Mouse (Mus musculus) ES-Bruce4 (cell line): ENCODE data around the gene Ndufaf2. TPM values are rescaled to one million over a fixed set of nuclear protein-coding genes. Genes with fewer than 3 reads are reported as not detected.

ENCODE experiments used
- H3K27ac ChIP-seq: 2 replicates; pipeline ENCODE4 v1.5.1; 2012; ENCODE audit warnings: low read length, inconsistent platforms; ENCODE audit not compliant: insufficient read depth
- H3K27me3 ChIP-seq: 2 replicates; pipeline ENCODE4 v1.6.1; 2012; ENCODE audit warnings: mild to moderate bottlenecking, low read length, inconsistent platforms; ENCODE audit not compliant: control insufficient read depth, poor library complexity, insufficient read depth, severe bottlenecking
- H3K36me3 ChIP-seq: 2 replicates; pipeline ENCODE4 v1.6.1; 2012; ENCODE audit warnings: inconsistent platforms, mild to moderate bottlenecking, low read length, moderate library complexity; ENCODE audit not compliant: control insufficient read depth, poor library complexity, insufficient read depth, severe bottlenecking
- H3K4me1 ChIP-seq: one replicate; pipeline ENCODE4 v1.8.1; 2011; ENCODE audit warnings: low read length; ENCODE audit not compliant: control insufficient read depth, insufficient read depth
- H3K4me3 ChIP-seq: 2 replicates; pipeline ENCODE4 v1.5.1; 2011; ENCODE audit warnings: low read depth, mild to moderate bottlenecking, low read length
- H3K9ac ChIP-seq: 2 replicates; pipeline ENCODE4 v1.6.1; 2012; ENCODE audit warnings: low read depth, mild to moderate bottlenecking, inconsistent platforms; ENCODE audit not compliant: poor library complexity, severe bottlenecking
- H3K9me3 ChIP-seq: replicated peaks from 2 replicates; pipeline ENCODE4 v1.6.1; 2012; ENCODE audit warnings: mild to moderate bottlenecking, low read length, inconsistent platforms; ENCODE audit not compliant: control insufficient read depth, poor library complexity, insufficient read depth, severe bottlenecking
- CTCF ChIP-seq: IDR thresholded peaks from one replicate; pipeline ENCODE4 v1.8.1; 2011; ENCODE audit warnings: low read depth, low read length
- EP300 ChIP-seq: IDR thresholded peaks from 2 replicates; pipeline ENCODE4 v1.6.1; 2011; ENCODE audit warnings: low read depth, low read length; ENCODE audit not compliant: insufficient read depth
- POLR2A ChIP-seq: IDR thresholded peaks from one replicate; pipeline ENCODE4 v1.8.1; 2011; ENCODE audit warnings: low read length; ENCODE audit not compliant: insufficient read depth
- polyA plus RNA-seq: library from polyadenylated mRNA; stranded (reverse); fragments of >200 nt; gene quantifications from 2 replicates; pipeline ENCODE4 v1.2.4, GENCODE M21; 2011; ENCODE audit warnings: low read depth; ENCODE audit not compliant: missing spikeins, insufficient read depth, insufficient read length

The Ndufaf2 gene
- polyA plus RNA-seq, 1 experiment, result 103 TPM

DNA sequence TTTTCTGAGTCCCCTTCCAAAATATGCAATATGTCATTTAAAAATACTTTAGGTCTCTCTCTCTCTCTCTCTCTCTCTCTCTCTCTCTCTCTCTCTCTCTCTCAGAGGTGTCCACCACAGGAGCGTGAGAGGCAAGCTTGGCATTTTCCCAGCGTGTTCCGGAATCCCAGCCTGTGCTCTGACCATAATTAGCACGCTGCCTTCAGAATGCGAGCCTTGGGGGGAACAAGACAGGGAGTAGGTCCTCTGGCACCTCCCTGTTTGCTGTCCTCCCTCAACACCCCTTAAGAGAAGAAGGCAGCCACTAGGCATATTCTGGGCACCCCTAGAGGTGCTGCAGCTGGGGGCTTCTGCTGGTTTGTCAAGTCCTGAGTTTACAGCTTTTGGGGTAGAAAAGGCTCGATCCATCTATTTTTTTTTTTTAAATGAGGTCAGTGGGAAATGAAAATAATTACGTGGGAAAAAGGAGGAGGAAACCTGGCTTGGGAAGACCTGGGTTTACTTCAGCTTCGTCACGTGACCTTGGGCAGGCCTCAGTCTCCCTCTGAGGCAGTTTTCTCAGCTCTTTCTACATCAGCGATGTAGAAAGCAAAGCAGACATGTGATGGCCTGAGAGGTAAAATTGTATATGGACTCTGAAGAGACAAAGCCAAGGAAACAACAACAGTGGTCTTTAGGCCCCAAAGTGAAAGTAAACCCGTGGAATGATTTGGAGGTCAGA lies 187.8 kb downstream of the Ndufaf2 start:
- TF ChIP-seq POLR2A (no peak), CTCF (no peak), EP300 (no peak)
- Histone ChIP-seq H3K27me3 (no peaks in the 10 kb centered on the region), H3K4me1 (no peaks in the 10 kb centered on the region), H3K4me3 (no peak overlapping the region), H3K27ac (no peak overlapping the region), H3K9me3 (no peaks in the 10 kb centered on the region), H3K36me3 (no peaks in the 10 kb centered on the region), H3K9ac (no peak overlapping the region)

DNA sequence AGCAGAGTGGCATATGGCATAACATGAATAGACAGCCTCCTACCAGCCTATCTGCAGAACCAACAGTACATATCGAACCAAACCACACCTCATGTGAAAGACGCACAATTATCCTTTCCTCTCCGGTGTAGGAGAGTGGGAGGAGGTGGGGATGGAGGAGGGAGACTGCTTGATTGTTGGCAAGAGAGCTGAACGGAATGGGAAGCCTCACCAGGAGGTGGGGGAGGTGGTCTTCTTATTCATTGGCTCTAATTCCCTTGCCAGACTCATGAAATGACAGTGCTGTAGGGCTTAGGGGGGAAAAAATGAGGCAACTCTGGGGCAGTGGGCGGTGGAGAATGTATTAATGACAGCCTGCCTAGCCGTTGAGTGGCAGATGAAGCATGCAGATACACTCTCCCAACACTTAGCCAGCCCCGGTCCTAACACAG lies 188.4 kb downstream of the Ndufaf2 start:
- H3K4me1 ChIP-seq, result no peaks in the 10 kb centered on the region
- H3K27ac ChIP-seq, result no peak overlapping the region
- H3K9ac ChIP-seq, result no peak overlapping the region
- TF ChIP-seq CTCF (no peak), POLR2A (no peak), EP300 (no peak)
- H3K9me3 ChIP-seq, result no peaks in the 10 kb centered on the region
- H3K27me3 ChIP-seq, result no peaks in the 10 kb centered on the region
- no peak overlapping the region for H3K4me3 ChIP-seq
- no peaks in the 10 kb centered on the region for H3K36me3 ChIP-seq

DNA sequence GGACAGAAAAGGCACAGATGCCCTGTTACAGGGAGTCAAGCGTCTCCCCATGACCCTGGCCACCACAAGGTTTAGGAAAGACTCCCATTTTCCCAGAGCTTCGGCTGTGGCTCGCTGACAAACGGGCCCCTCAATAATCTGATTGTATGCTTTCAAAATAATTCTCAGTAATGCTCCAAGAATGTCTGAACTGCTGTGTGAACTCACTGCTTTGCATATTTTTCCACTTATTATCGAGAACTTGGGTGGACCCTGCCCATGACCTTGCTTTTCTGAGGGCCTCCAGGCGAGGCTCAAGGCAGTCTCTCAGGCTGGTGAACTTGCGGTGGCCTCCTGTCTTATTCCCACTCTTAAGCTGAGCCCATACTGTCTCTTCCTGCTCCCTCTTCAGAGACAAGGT lies 193.8 kb downstream of the Ndufaf2 start:
- Histone ChIP-seq H3K9ac (no peak overlapping the region), H3K4me3 (no peak overlapping the region), H3K27ac (no peak overlapping the region), H3K9me3 (no peaks in the 10 kb centered on the region), H3K4me1 (peaks cover 5% of the 10 kb centered on the region), H3K27me3 (no peaks in the 10 kb centered on the region), H3K36me3 (no peaks in the 10 kb centered on the region)
- TF ChIP-seq CTCF, result no peak

- TF ChIP-seq EP300, result no peak
- TF ChIP-seq POLR2A, result no peak
- Histone ChIP-seq H3K27ac (no peak overlapping the region), H3K4me1 (peaks cover 5% of the 10 kb centered on the region), H3K4me3 (no peak overlapping the region), H3K9ac (no peak overlapping the region), H3K36me3 (no peaks in the 10 kb centered on the region), H3K9me3 (no peaks in the 10 kb centered on the region), H3K27me3 (no peaks in the 10 kb centered on the region)
Observed at GRCm38 (mm10) chr13:107963471-107963870, 195.0 kb downstream of the Ndufaf2 start.

DNA sequence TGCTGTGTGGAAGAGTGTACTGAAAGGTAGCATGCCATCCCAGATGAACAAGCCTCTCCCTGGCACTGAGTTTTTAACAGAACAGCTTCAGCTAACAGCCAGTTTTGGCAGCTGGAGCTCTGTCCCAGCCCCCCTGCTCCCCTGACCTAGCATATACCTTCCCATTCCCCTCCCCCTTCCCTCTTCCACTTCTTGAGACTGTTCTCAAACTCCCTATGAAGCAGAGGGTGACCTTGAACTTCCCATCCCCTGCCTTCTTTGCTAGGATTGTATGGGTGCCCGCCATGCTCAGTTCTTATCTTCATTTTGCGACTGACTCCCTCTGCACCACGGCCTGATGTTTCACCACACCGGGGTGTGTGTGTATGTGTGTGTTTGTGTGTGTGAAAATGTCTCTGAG lies 195.7 kb downstream of the Ndufaf2 start:
- H3K9me3 ChIP-seq, result no peaks in the 10 kb centered on the region
- no peak overlapping the region for H3K9ac ChIP-seq
- H3K36me3 ChIP-seq, result no peaks in the 10 kb centered on the region
- no peaks in the 10 kb centered on the region for H3K27me3 ChIP-seq
- TF ChIP-seq CTCF, result no peak
- no peak for TF ChIP-seq POLR2A
- no peak for TF ChIP-seq EP300
- no peak overlapping the region for H3K27ac ChIP-seq
- H3K4me3 ChIP-seq, result no peak overlapping the region
- H3K4me1 ChIP-seq, result peaks cover 8% of the 10 kb centered on the region

- TF ChIP-seq CTCF (no peak), EP300 (no peak), POLR2A (no peak)
- Histone ChIP-seq H3K27me3 (no peaks in the 10 kb centered on the region), H3K27ac (no peak overlapping the region), H3K9ac (no peak overlapping the region), H3K4me3 (no peak overlapping the region), H3K4me1 (peaks cover 11% of the 10 kb centered on the region), H3K9me3 (no peaks in the 10 kb centered on the region), H3K36me3 (no peaks in the 10 kb centered on the region)
Observed at GRCm38 (mm10) chr13:107961972-107962371, 196.5 kb downstream of the Ndufaf2 start.
